Mouse (Mus musculus): ENCODE measurements at regions not wholly inside any gene's neighbourhood (a gene's known extent, or its start where the extent isn't known, plus 50 kb on each side); places are given as distances from the start of the nearest gene placed in this dataset.

GRCm38 (mm10) chr3:99665363-99665762 lies 219.8 kb upstream of the Spag17 start:
- Histone ChIP-seq H3K9me3 (ENCODE audit: control insufficient read depth, low read length) (no peaks in the 10 kb centered on the region), H3K27me3 (ENCODE audit: control insufficient read depth, insufficient read depth, low read length) (no peaks in the 10 kb centered on the region), H3K4me2 (no peak overlapping the region), H3K9ac (ENCODE audit: low read length) (no peak overlapping the region), H3K4me1 (ENCODE audit: control insufficient read depth, insufficient read depth, low read length) (no peaks in the 10 kb centered on the region), H3K27ac (ENCODE audit: low read depth, low read length) (no peak overlapping the region), H3K36me3 (ENCODE audit: control insufficient read depth, insufficient read depth, low read length) (no peaks in the 10 kb centered on the region), H3K4me3 (ENCODE audit: low read depth, low read length) (no peak overlapping the region)
- ATAC-seq (ENCODE audit: low FRiP score), result no peak
- no peak for DNase-seq (ENCODE audit: low spot score, missing footprints)
- 85% methylated on average over 5 of the region's 5 CpGs for WGBS

DNA sequence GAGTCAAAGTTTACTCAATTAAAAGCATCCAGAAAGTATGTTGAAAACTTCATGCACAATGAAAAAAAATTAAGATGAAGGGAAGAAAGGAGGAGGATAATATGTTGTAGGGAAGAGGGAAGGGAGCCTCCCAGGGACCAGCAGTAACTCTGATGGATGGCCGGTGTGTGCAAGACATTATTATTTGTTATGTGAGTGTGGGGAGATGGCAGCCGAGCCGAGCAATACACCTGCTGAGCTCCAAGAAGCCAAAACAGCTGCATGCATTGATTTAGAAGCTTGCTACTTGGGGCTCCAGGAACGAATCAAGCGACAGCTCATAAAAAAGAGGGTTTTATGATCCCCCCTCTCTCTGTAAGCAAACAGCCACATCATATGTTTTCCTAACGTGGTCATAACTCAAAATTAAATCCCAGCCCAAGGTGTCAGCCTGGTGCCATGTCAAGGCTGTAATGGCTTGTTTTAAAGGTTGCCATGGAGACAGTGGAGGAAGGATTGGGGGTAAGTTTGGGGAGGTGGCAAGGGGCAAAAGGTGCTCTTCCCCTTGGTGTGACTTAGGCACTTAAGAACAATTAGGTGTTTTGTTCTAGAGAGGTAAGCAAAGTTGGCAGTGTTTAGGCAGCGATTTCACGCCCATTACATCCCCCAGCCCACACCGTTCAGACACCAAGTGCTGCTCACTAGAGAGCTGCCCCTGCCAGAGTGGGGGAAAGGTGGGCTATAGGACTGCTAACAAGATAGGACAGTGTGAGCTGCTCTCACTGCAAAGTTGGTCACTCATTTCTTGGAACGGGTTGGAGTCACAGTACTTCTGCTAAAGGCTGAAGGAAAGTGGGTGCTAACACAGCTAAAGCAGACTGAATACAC lies 219.1 kb upstream of the Spag17 start:
- H3K4me3 ChIP-seq (ENCODE audit: low read depth, low read length), result no peak overlapping the region
- H3K4me1 ChIP-seq (ENCODE audit: control insufficient read depth, insufficient read depth, low read length), result no peaks in the 10 kb centered on the region
- 41% methylated on average over 10 of the region's 10 CpGs for WGBS
- no peak overlapping the region for H3K9ac ChIP-seq (ENCODE audit: low read length)
- H3K27me3 ChIP-seq (ENCODE audit: control insufficient read depth, insufficient read depth, low read length), result no peaks in the 10 kb centered on the region
- no peaks in the 10 kb centered on the region for H3K9me3 ChIP-seq (ENCODE audit: control insufficient read depth, low read length)
- no peaks in the 10 kb centered on the region for H3K36me3 ChIP-seq (ENCODE audit: control insufficient read depth, insufficient read depth, low read length)
- DNase-seq (ENCODE audit: low spot score, missing footprints) (no peak), ATAC-seq (ENCODE audit: low FRiP score) (no peak)
- H3K4me2 ChIP-seq, result no peak overlapping the region
- no peak overlapping the region for H3K27ac ChIP-seq (ENCODE audit: low read depth, low read length)

DNA sequence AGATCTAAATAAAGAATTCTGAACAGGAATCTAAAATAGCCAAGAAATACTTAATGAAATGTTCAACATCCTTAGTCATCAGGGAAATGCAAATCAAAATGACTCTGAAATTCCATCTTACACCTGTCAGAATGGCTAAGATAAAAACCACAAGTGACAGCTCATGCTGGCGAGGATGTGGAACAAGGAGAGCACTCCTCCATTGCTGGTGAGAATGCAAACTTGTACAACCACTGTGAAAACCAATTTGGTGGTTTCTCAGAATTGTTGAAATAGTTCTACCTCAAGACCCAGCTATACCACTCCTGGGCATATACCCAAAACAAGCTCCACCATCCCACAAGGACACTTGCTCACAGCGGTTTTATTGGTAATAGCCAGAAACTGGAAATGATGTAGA lies 211.1 kb upstream of the Spag17 start:
- 89% methylated on average over 2 of the region's 2 CpGs for WGBS
- no peak for ATAC-seq (ENCODE audit: low FRiP score)
- Histone ChIP-seq H3K36me3 (ENCODE audit: control insufficient read depth, insufficient read depth, low read length) (no peaks in the 10 kb centered on the region), H3K27ac (ENCODE audit: low read depth, low read length) (no peak overlapping the region), H3K9me3 (ENCODE audit: control insufficient read depth, low read length) (no peaks in the 10 kb centered on the region), H3K27me3 (ENCODE audit: control insufficient read depth, insufficient read depth, low read length) (no peaks in the 10 kb centered on the region), H3K4me2 (no peak overlapping the region), H3K9ac (ENCODE audit: low read length) (no peak overlapping the region), H3K4me1 (ENCODE audit: control insufficient read depth, insufficient read depth, low read length) (no peaks in the 10 kb centered on the region), H3K4me3 (ENCODE audit: low read depth, low read length) (no peak overlapping the region)
- DNase-seq (ENCODE audit: low spot score, missing footprints), result no peak

DNA sequence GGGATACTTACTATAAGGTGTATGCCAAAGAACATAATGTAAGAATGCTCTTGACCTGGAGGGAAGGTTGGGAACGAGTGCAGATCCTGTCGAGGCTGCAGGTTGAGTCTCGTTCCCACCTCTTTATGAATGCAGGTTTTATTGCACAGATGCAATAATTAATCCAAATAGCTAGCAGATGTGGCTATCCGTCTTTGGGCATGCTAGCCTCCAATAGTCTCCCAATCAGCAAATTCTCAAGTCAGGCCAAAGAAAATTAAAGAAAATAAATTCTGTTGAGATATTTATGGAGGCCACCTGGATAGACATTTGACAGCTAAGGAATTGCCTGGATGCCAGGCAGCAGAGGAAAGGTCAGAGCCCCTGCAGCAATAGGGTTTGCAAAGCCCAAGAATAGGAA lies 175.7 kb upstream of the Spag17 start:
- no peaks in the 10 kb centered on the region for H3K4me1 ChIP-seq (ENCODE audit: control insufficient read depth, insufficient read depth, low read length)
- WGBS, result 91% methylated on average over 4 of the region's 4 CpGs
- no peak overlapping the region for H3K4me2 ChIP-seq
- ATAC-seq (ENCODE audit: low FRiP score), result no peak
- no peak overlapping the region for H3K4me3 ChIP-seq (ENCODE audit: low read depth, low read length)
- no peaks in the 10 kb centered on the region for H3K36me3 ChIP-seq (ENCODE audit: control insufficient read depth, insufficient read depth, low read length)
- H3K9me3 ChIP-seq (ENCODE audit: control insufficient read depth, low read length), result no peaks in the 10 kb centered on the region
- H3K9ac ChIP-seq (ENCODE audit: low read length), result no peak overlapping the region
- H3K27me3 ChIP-seq (ENCODE audit: control insufficient read depth, insufficient read depth, low read length), result no peaks in the 10 kb centered on the region
- peak; percentile 53 for DNase-seq (ENCODE audit: low spot score, missing footprints)
- no peak overlapping the region for H3K27ac ChIP-seq (ENCODE audit: low read depth, low read length)

- no peak overlapping the region for H3K27ac ChIP-seq (ENCODE audit: low read depth, low read length)
- H3K9me3 ChIP-seq (ENCODE audit: control insufficient read depth, low read length), result no peaks in the 10 kb centered on the region
- no peaks in the 10 kb centered on the region for H3K36me3 ChIP-seq (ENCODE audit: control insufficient read depth, insufficient read depth, low read length)
- H3K9ac ChIP-seq (ENCODE audit: low read length), result no peak overlapping the region
- no peak for DNase-seq (ENCODE audit: low spot score, missing footprints)
- H3K4me2 ChIP-seq, result no peak overlapping the region
- 64% methylated on average over 4 of the region's 4 CpGs for WGBS
- ATAC-seq (ENCODE audit: low FRiP score), result no peak
- no peaks in the 10 kb centered on the region for H3K27me3 ChIP-seq (ENCODE audit: control insufficient read depth, insufficient read depth, low read length)
- no peaks in the 10 kb centered on the region for H3K4me1 ChIP-seq (ENCODE audit: control insufficient read depth, insufficient read depth, low read length)
- H3K4me3 ChIP-seq (ENCODE audit: low read depth, low read length), result no peak overlapping the region
Observed at GRCm38 (mm10) chr3:99716381-99716780, 168.8 kb upstream of the Spag17 start.

- DNase-seq (ENCODE audit: low spot score, missing footprints) (no peak), ATAC-seq (ENCODE audit: low FRiP score) (no peak)
- no peak overlapping the region for H3K9ac ChIP-seq (ENCODE audit: low read length)
- WGBS, result 87% methylated on average over 3 of the region's 3 CpGs
- H3K4me2 ChIP-seq, result no peak overlapping the region
- H3K4me1 ChIP-seq (ENCODE audit: control insufficient read depth, insufficient read depth, low read length), result no peaks in the 10 kb centered on the region
- no peak overlapping the region for H3K4me3 ChIP-seq (ENCODE audit: low read depth, low read length)
- H3K27me3 ChIP-seq (ENCODE audit: control insufficient read depth, insufficient read depth, low read length), result no peaks in the 10 kb centered on the region
- H3K36me3 ChIP-seq (ENCODE audit: control insufficient read depth, insufficient read depth, low read length), result no peaks in the 10 kb centered on the region
- no peak overlapping the region for H3K27ac ChIP-seq (ENCODE audit: low read depth, low read length)
- H3K9me3 ChIP-seq (ENCODE audit: control insufficient read depth, low read length), result no peaks in the 10 kb centered on the region
Observed at GRCm38 (mm10) chr3:99738093-99738803, 147.0 kb upstream of the Spag17 start.

DNA sequence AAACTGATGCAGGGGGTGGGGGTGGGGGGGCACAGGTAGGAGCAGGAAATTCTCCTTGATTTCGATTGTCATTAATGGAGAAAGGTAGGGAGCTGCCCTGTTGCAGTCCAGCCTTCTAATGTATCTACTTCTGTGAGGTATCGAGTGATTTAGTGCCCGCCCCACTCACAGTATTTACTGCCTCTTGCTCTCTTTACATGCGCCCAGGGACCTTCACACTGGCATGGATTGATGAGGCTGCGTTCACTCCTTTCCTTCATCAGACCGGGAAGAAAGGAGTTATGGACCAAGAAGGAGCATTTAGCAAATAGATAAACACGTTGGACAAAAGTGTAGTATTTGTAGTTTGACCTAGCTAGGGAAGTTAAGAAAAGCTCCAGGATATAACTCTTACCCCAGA lies 145.6 kb upstream of the Spag17 start:
- Histone ChIP-seq H3K9ac (ENCODE audit: low read length) (no peak overlapping the region), H3K4me2 (no peak overlapping the region), H3K27me3 (ENCODE audit: control insufficient read depth, insufficient read depth, low read length) (no peaks in the 10 kb centered on the region), H3K4me1 (ENCODE audit: control insufficient read depth, insufficient read depth, low read length) (no peaks in the 10 kb centered on the region), H3K4me3 (ENCODE audit: low read depth, low read length) (no peak overlapping the region), H3K36me3 (ENCODE audit: control insufficient read depth, insufficient read depth, low read length) (no peaks in the 10 kb centered on the region), H3K9me3 (ENCODE audit: control insufficient read depth, low read length) (no peaks in the 10 kb centered on the region), H3K27ac (ENCODE audit: low read depth, low read length) (no peak overlapping the region)
- DNase-seq (ENCODE audit: low spot score, missing footprints) (no peak), ATAC-seq (ENCODE audit: low FRiP score) (no peak)
- 87% methylated on average over 7 of the region's 7 CpGs for WGBS

- Histone ChIP-seq H3K36me3 (ENCODE audit: control insufficient read depth, insufficient read depth, low read length) (no peaks in the 10 kb centered on the region), H3K4me1 (ENCODE audit: control insufficient read depth, insufficient read depth, low read length) (no peaks in the 10 kb centered on the region), H3K4me3 (ENCODE audit: low read depth, low read length) (no peak overlapping the region), H3K27ac (ENCODE audit: low read depth, low read length) (no peak overlapping the region), H3K9ac (ENCODE audit: low read length) (no peak overlapping the region), H3K27me3 (ENCODE audit: control insufficient read depth, insufficient read depth, low read length) (no peaks in the 10 kb centered on the region), H3K4me2 (no peak overlapping the region), H3K9me3 (ENCODE audit: control insufficient read depth, low read length) (no peaks in the 10 kb centered on the region)
- ATAC-seq (ENCODE audit: low FRiP score) (no peak), DNase-seq (ENCODE audit: low spot score, missing footprints) (no peak)
- 76% methylated on average over 3 of the region's 3 CpGs for WGBS
Observed at GRCm38 (mm10) chr3:99741249-99742222, 143.7 kb upstream of the Spag17 start.
